Mouse (Mus musculus) forebrain, embryonic 10.5 days (tissue): ENCODE results near the gene Kantr. TPM values are rescaled to one million over a fixed set of nuclear protein-coding genes. Genes with fewer than 3 reads are reported as not detected.
"Not testable (repeated sequence)": the region's sequence is repeated elsewhere in the genome, so short reads cannot be mapped to it uniquely, and the experiment has no call there.

Experiments
- DNase-seq: peaks from one replicate; pipeline ENCODE4 v3.0.0-alpha.2; 2017; ENCODE audit warnings: low spot score; ENCODE audit errors: extremely low spot score
- H3K27ac ChIP-seq: fragments of 300-500 bp; sonication (generic); 2 replicates; pipeline ENCODE4 v1.5.1; 2016; ENCODE audit warnings: mild to moderate bottlenecking
- H3K27me3 ChIP-seq: fragments of 300-500 bp; sonication (generic); 2 replicates; pipeline ENCODE4 v1.6.1; 2016; ENCODE audit warnings: mild to moderate bottlenecking; ENCODE audit not compliant: poor library complexity, severe bottlenecking
- H3K36me3 ChIP-seq: fragments of 300-500 bp; sonication (generic); replicated peaks from 2 replicates; pipeline ENCODE4 v1.6.1; 2016; ENCODE audit warnings: mild to moderate bottlenecking, moderate library complexity
- H3K4me1 ChIP-seq: fragments of 300-500 bp; sonication (generic); 2 replicates; pipeline ENCODE4 v1.6.1; 2016
- H3K4me3 ChIP-seq: fragments of 300-500 bp; sonication (generic); 2 replicates; pipeline ENCODE4 v1.5.1; 2016; ENCODE audit warnings: mild to moderate bottlenecking, moderate library complexity
- H3K9me3 ChIP-seq: fragments of 300-500 bp; sonication (generic); 2 replicates; pipeline ENCODE4 v1.6.1; 2016; ENCODE audit warnings: mild to moderate bottlenecking, moderate library complexity
- WGBS: fragments of 180-500 bp; shearing (Covaris S2); methylation state at CpG from one replicate; pipeline ENCODE4 v1.1.7; 2016; 5-methylcytosine and 5-hydroxymethylcytosine counted together
- polyA plus RNA-seq: library from polyadenylated mRNA; unstranded; fragments of >200 nt; fragmentation: Nextera tagmentation; extraction: Ambion mirVana; gene quantifications from 2 replicates; pipeline ENCODE4 v1.2.1, GENCODE M21; 2016

Kantr gene
- polyA plus RNA-seq, 1 experiment from 2014 or later: 14.2 TPM

- Histone ChIP-seq H3K4me1 (peaks cover 16% of the 10 kb centered on the region), H3K27me3 (peaks cover 91% of the 10 kb centered on the region), H3K36me3 (peaks cover 34% of the 10 kb centered on the region), H3K4me3 (peak overlapping the region; percentile 45), H3K27ac (peak overlapping the region; percentile 92)
- 44% methylated on average over 4 of the region's 4 CpGs for WGBS
- not testable (repeated sequence) for H3K9me3 ChIP-seq, DNase-seq
These were observed 8.8 kb upstream of the Kantr start for GRCm38 (mm10) chrX:152336123-152336522.

DNA sequence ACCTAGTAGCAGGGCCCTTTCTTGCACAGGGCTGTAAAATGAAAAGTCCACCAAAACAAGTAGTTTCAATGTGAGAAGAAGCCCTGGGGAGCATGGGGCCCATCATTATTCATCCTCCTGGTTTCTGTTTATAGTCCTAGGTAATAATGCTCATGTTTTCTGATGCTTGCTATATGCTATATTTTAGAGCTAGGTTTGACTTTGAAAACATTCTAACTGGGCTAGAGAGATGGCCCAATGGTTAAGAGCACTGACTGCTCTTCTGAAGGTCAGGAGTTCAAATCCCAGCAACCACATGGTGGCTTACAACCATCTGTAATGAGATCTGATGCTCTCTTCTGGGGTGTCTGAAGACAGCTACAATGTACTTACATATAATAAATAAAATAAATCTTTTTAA lies 2.1 kb upstream of the Kantr start:
- peaks cover 14% of the 10 kb centered on the region for H3K4me1 ChIP-seq
- not testable (repeated sequence) for H3K36me3 ChIP-seq, H3K9me3 ChIP-seq, DNase-seq, H3K4me3 ChIP-seq, H3K27ac ChIP-seq
- peaks cover 92% of the 10 kb centered on the region for H3K27me3 ChIP-seq

GRCm38 (mm10) chrX:152327689-152328052 lies 376 bp upstream of the Kantr start:
- no peak for DNase-seq
- Histone ChIP-seq H3K27me3 (peaks cover 97% of the 10 kb centered on the region), H3K36me3 (no peaks in the 10 kb centered on the region; the same call in 1 of the 2 replicates), H3K4me1 (peaks cover 14% of the 10 kb centered on the region), H3K9me3 (no peaks in the 10 kb centered on the region), H3K4me3 (peak overlapping the region; percentile 65), H3K27ac (peak overlapping the region; percentile 54)
- 24% methylated on average over 8 of the region's 8 CpGs for WGBS

- H3K36me3 ChIP-seq: peaks cover 10% of the 10 kb centered on the region; the same call in 1 of the 2 replicates
- H3K27ac ChIP-seq: no peak overlapping the region
- no peaks in the 10 kb centered on the region for H3K9me3 ChIP-seq
- peaks cover 14% of the 10 kb centered on the region for H3K4me1 ChIP-seq
- no peak overlapping the region for H3K4me3 ChIP-seq
- WGBS: 89% methylated on average over 1 of the region's 1 CpGs
- no peak for DNase-seq
- H3K27me3 ChIP-seq: peaks cover 100% of the 10 kb centered on the region
These were observed 3.7 kb downstream of the Kantr start for GRCm38 (mm10) chrX:152323584-152323983.

- DNase-seq: no peak
- H3K27me3 ChIP-seq: peaks cover 100% of the 10 kb centered on the region
These were observed 4.5 kb downstream of the Kantr start for GRCm38 (mm10) chrX:152322776-152323175.

GRCm38 (mm10) chrX:152320535-152320934 lies 6.8 kb downstream of the Kantr start:
- WGBS: 89% methylated on average over 4 of the region's 4 CpGs
- Histone ChIP-seq H3K9me3 (no peaks in the 10 kb centered on the region), H3K27me3 (peaks cover 97% of the 10 kb centered on the region), H3K4me3 (no peak overlapping the region), H3K27ac (no peak overlapping the region), H3K36me3 (peaks cover 16% of the 10 kb centered on the region; the same call in 1 of the 2 replicates), H3K4me1 (no peaks in the 10 kb centered on the region)
- no peak for DNase-seq

More at GRCm38 (mm10) chrX:152322776-152323175, 4.5 kb downstream of the Kantr start:
- Histone ChIP-seq H3K27ac (no peak overlapping the region), H3K4me3 (no peak overlapping the region), H3K36me3 (peaks cover 10% of the 10 kb centered on the region; the same call in 1 of the 2 replicates), H3K9me3 (no peaks in the 10 kb centered on the region), H3K4me1 (peaks cover 12% of the 10 kb centered on the region)
- WGBS: 58% methylated on average over 2 of the region's 2 CpGs

DNA sequence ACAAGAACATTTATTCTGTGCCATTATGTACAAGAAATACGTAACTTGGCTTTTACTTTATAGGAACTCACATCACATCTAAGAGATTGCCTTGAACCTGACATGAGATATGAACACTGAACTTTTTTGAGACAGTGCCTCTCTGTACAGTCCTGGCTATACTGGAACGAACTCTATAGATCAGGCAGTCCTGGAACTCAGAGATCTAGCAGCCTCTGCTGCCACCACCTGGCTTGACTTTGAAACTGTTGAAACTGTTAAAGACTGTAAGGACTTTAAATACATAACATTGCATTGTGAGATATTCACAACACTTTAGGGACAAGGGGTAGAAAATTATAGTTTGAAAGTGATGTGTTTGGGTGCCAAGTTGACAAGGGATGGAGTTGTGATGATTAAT lies 19.4 kb downstream of the Kantr start:
- Histone ChIP-seq H3K36me3 (peaks cover 2% of the 10 kb centered on the region; the same call in 1 of the 2 replicates), H3K27ac (no peak overlapping the region), H3K4me1 (no peaks in the 10 kb centered on the region), H3K9me3 (no peaks in the 10 kb centered on the region), H3K4me3 (no peak overlapping the region), H3K27me3 (peaks cover 63% of the 10 kb centered on the region)
- no peak for DNase-seq
- 80% methylated on average over 2 of the region's 2 CpGs for WGBS

DNA sequence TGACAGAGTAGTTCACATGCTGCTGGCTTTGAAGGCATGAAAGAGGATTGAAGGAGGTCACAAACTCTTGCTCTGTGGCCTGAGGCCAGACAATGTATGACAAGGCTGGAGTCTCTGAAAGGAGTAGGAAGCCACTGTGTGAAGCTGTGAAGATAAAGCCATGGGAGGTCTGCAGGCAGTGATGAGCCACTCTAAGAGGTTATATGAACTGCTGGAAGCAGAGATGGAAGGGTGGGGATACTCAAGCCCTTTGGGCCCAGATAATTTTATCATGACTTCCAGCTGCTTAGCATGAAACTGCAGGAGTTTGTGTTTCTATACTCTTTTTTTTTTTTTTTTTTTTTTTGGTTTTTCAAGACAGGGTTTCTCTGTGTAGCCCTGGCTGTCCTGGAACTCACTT lies 19.9 kb downstream of the Kantr start:
- Histone ChIP-seq H3K36me3 (peaks cover 2% of the 10 kb centered on the region; the same call in 1 of the 2 replicates), H3K27me3 (peaks cover 65% of the 10 kb centered on the region), H3K4me3 (no peak overlapping the region), H3K4me1 (no peaks in the 10 kb centered on the region), H3K9me3 (no peaks in the 10 kb centered on the region), H3K27ac (no peak overlapping the region)
- no peak for DNase-seq

DNA sequence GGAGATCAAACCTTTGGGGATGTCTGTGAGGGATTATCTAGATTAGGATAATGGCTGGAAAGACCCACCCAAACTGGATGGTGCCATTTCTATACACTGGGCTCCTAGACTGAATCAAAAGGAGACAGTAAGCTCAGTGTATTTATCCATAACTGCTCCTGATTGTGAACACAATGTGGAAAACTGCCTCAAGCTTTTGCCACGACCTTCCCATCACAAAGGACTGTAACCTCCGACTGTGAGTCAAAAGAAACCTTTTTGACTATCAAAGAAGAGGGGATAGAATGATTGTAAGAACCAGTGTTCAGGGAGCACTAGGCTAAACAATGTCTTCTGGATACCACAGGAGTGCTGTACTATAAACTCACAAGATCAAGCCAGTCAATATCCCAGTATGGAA lies 21.1 kb downstream of the Kantr start:
- H3K4me1 ChIP-seq: no peaks in the 10 kb centered on the region
- no peak overlapping the region for H3K27ac ChIP-seq
- DNase-seq: no peak
- H3K4me3 ChIP-seq: no peak overlapping the region
- H3K9me3 ChIP-seq: no peaks in the 10 kb centered on the region
- WGBS: 75% methylated on average over 2 of the region's 2 CpGs
- H3K27me3 ChIP-seq: peaks cover 77% of the 10 kb centered on the region
- peaks cover 2% of the 10 kb centered on the region; the same call in 1 of the 2 replicates for H3K36me3 ChIP-seq

DNA sequence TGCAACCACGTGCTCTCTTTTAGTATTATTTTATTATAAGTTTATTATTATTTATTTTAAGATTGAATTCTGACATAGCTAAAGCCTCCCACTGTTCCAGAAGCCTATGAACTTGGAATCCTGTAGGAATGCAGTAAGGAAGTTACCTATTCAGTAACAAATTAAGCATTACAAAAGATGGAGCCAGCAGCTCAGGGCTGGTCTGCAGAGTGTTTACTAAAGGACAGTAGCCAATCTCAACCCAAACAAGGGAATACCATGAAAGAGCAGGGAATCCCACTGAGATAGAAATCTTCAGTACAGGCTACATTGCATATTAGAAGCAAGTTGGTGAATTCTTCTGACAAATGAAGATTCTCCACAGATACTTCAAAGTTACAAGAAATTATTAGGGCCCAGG lies 40.3 kb downstream of the Kantr start:
- not testable (repeated sequence) for DNase-seq, H3K9me3 ChIP-seq, H3K4me1 ChIP-seq, H3K27ac ChIP-seq, H3K36me3 ChIP-seq, H3K4me3 ChIP-seq
- 50% methylated on average over 1 of the region's 1 CpGs for WGBS
- H3K27me3 ChIP-seq: peaks cover 31% of the 10 kb centered on the region

DNA sequence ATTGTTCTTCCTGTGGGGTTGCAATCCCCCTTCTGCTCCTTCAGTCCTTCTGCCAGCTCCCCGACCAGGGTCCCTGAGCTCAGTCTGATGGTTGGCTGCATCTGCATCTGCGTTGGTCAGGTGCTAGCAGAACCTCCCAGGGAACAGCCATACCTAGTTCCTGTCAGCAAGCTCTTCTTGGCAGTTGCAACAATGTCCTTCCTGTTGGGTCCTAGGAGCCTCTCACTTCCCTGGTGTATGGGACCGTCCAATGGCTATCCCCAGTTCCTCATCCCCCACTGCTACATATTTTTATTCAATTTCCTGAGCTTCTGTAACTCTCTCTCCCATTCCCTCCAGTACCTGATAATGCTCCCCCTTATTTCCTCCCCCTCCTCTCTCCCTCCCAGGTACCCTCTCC lies 42.5 kb downstream of the Kantr start:
- H3K4me1 ChIP-seq: no peaks in the 10 kb centered on the region
- no peak for DNase-seq
- WGBS: 81% methylated on average over 3 of the region's 3 CpGs
- no peaks in the 10 kb centered on the region for H3K36me3 ChIP-seq
- H3K9me3 ChIP-seq: no peaks in the 10 kb centered on the region
- no peak overlapping the region for H3K4me3 ChIP-seq
- H3K27me3 ChIP-seq: peaks cover 22% of the 10 kb centered on the region
- H3K27ac ChIP-seq: no peak overlapping the region

GRCm38 (mm10) chrX:152279384-152279783 lies 47.9 kb downstream of the Kantr start:
- Histone ChIP-seq H3K27ac (no peak overlapping the region), H3K27me3 (peaks cover 18% of the 10 kb centered on the region; the same call in 1 of the 2 replicates), H3K36me3 (peaks cover 22% of the 10 kb centered on the region), H3K4me1 (no peaks in the 10 kb centered on the region), H3K9me3 (no peaks in the 10 kb centered on the region), H3K4me3 (no peak overlapping the region)
- 85% methylated on average over 6 of the region's 6 CpGs for WGBS
- DNase-seq: no peak

GRCm38 (mm10) chrX:152271189-152271588 lies 56.1 kb downstream of the Kantr start:
- 98% methylated on average over 11 of the region's 11 CpGs for WGBS
- Histone ChIP-seq H3K27ac (no peak overlapping the region), H3K27me3 (peaks cover 50% of the 10 kb centered on the region), H3K9me3 (no peaks in the 10 kb centered on the region), H3K4me3 (no peak overlapping the region), H3K36me3 (peaks cover 100% of the 10 kb centered on the region), H3K4me1 (no peaks in the 10 kb centered on the region)
- DNase-seq: no peak
